Mouse (Mus musculus) ES-CJ7 (cell line): Measurements from ENCODE around the gene Zmat3.

Source experiments
- DNase-seq: peaks from one replicate; pipeline ENCODE4 v3.0.0; 2011; ENCODE audit warnings: low read depth, low spot score

Gene Zmat3

GRCm38 (mm10) chr3:32365546-32366245, at the start of gene Zmat3:
Zmat3 (minus strand) TSS chr3:32366014.
- peak; percentile 86 for DNase-seq

GRCm38 (mm10) chr3:32414381-32414780, 48.6 kb upstream of the Zmat3 start:
- no peak for DNase-seq

- DNase-seq: no peak
Observed at GRCm38 (mm10) chr3:32412502-32413044, 46.8 kb upstream of the Zmat3 start.

- no peak for DNase-seq
Observed at GRCm38 (mm10) chr3:32408811-32409273, 43.0 kb upstream of the Zmat3 start.

GRCm38 (mm10) chr3:32406804-32407203, 41.0 kb upstream of the Zmat3 start:
- DNase-seq: no peak

GRCm38 (mm10) chr3:32405699-32406098, 39.9 kb upstream of the Zmat3 start:
- no peak for DNase-seq

- DNase-seq: no peak
Observed at GRCm38 (mm10) chr3:32402990-32403885, 37.4 kb upstream of the Zmat3 start.

GRCm38 (mm10) chr3:32401591-32401990, 35.8 kb upstream of the Zmat3 start:
- DNase-seq: no peak

- DNase-seq: no peak
Observed at GRCm38 (mm10) chr3:32399931-32400330, 34.1 kb upstream of the Zmat3 start.

GRCm38 (mm10) chr3:32399381-32399780, 33.6 kb upstream of the Zmat3 start:
- no peak for DNase-seq

GRCm38 (mm10) chr3:32398623-32399022, 32.8 kb upstream of the Zmat3 start:
- no peak for DNase-seq

- no peak for DNase-seq
Observed at GRCm38 (mm10) chr3:32398175-32398538, 32.3 kb upstream of the Zmat3 start.

- DNase-seq: peak; percentile 50
Observed at GRCm38 (mm10) chr3:32397461-32398174, 31.8 kb upstream of the Zmat3 start, which contains the start of gene Pik3ca. Pik3ca (plus strand) TSS chr3:32397671.

GRCm38 (mm10) chr3:32396794-32397460, 31.1 kb upstream of the Zmat3 start:
- DNase-seq: peak; percentile 98

- peak; percentile 7 for DNase-seq
Observed at GRCm38 (mm10) chr3:32395771-32396551, 30.1 kb upstream of the Zmat3 start.

GRCm38 (mm10) chr3:32393986-32394385, 28.2 kb upstream of the Zmat3 start:
- no peak for DNase-seq

GRCm38 (mm10) chr3:32392841-32393240, 27.0 kb upstream of the Zmat3 start:
- no peak for DNase-seq

GRCm38 (mm10) chr3:32381556-32381955, 15.7 kb upstream of the Zmat3 start:
- DNase-seq: no peak

- DNase-seq: peak; percentile 73
Observed at GRCm38 (mm10) chr3:32379891-32380290, 14.1 kb upstream of the Zmat3 start.

GRCm38 (mm10) chr3:32373236-32373635, 7.4 kb upstream of the Zmat3 start:
- no peak for DNase-seq
